Mouse (Mus musculus): Measurements from ENCODE around the gene Tspan1. TPM values are rescaled to one million over a fixed set of nuclear protein-coding genes. Genes with fewer than 3 reads are reported as not detected.

Gene Tspan1
- total RNA-seq, 1 experiment from 2014 or later = not detected

DNA sequence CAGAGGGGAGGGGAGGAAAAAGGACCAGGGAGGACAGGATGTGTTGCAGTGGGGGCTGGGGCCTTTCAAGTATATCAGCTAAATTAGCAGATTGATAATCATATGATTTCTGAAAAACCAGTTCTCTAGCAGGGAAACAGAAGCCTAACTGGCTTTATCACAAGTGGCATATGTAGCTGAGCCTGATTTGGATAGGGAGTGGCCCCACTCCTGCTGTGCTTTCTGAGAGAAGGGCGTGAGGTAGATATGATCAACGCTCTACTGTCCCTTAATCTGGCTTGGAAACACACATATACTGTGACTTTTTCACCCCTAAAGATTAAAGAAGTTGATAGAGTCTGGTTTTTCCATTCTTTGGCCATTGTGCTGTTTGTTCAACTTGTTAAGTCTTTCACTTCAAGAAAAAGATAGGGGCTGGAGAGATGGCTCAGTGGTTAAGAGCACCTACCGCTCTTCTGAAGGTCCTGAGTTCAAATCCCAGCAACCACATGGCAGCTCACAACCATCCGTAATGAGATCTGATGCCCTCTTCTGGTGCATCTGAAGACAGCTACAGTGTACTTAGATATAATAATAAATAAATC, 41.5 kb downstream of the Tspan1 start:
- no peak for DNase-seq

DNA sequence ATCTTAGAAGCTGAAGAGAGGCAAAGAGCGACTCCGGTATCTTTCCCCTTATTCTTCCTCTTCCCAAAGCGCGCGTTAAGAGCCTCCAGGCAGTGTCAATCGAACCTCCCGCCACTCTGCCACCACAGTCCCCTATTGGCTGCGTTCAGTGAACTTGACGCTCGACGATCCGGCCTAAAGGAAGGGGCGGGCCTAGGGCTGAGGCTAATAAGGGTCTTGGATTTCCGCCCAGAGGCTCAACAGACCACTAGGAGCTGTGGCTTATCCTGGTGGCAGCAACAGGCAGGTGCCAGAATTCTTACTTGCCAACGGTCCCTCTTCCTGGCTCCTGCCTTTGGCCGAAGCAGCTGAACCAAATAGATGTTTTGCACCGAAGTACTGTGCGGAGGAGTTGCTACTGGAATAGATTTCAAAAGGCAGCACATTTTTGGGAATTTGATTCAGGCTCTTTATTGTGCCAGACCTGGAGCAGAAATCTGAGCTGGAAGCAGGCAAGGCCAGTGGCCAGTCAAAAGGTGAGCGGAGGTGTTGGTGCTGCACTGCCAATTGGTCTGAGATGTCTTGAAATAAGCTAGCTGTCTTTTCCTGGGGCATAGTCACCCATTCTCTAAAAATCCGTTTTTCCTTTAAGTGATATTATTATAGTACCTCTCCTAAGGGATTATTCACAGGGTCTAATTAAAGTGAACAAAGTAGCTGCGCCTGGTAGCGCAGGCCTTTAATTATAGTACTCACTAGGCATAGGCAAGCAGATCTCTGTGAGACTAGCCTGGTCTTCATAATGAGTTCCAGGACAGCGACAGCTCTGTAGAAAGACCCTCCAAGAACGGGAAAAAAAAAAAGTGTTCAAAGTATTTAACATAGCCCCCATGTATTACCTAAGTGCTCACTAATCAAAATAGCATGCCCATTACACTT, 43.5 kb downstream of the Tspan1 start, which contains the start of the genes Rad54l and Pomgnt1:
Gene Rad54l, minus strand, starts transcription at position 89 of the 918 bp plus-strand sequence.
Gene Pomgnt1, plus strand, starts transcription at position 239 of the 918 bp plus-strand sequence.
- peak; percentile 77 for DNase-seq

DNA sequence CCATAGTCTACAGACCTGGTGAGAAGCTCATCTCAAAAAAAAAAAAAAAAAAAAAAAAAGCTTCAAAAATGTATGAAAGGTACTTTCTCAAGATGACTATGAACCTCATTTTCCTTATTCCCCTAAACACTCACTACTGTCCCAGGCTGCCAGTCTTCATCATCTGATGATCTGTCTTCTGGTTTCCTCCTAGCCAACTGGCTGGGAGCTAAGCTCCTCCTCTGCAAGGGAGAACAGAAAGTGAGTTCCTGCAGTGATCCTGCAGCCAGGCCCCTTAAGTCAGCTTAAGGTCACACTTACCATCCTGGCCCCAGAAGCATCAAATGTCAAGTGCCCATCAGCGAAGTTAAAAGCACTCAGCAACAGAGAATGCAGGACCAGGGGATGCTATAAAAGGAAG, 44.6 kb downstream of the Tspan1 start:
- no peak for DNase-seq

Other genes with a start within 250 kb of the Tspan1 start
- gene Dmbx1, start 227.7 kb downstream of the Tspan1 start, total RNA-seq (2021) = not detected in 2 replicates
- 3.6 and 4.2 TPM in 2 replicates for gene Faah, start 149.7 kb downstream of the Tspan1 start, total RNA-seq (2021)
- 29.0 and 29.3 TPM in 2 replicates for gene Nsun4, start 113.7 kb downstream of the Tspan1 start, total RNA-seq (2021)
- 491 and 520 TPM in 2 replicates for gene Uqcrh, start 92.5 kb downstream of the Tspan1 start, total RNA-seq (2021)
- gene Lrrc41, start 92.3 kb downstream of the Tspan1 start, total RNA-seq (2021) = 55.5 and 62.9 TPM in 2 replicates
- 2.9 and 3.9 TPM in 2 replicates for gene Rad54l, start 43.9 kb downstream of the Tspan1 start, total RNA-seq (2021)
- 64.0 and 65.8 TPM in 2 replicates for gene Pomgnt1, start 43.8 kb downstream of the Tspan1 start, total RNA-seq (2021)
- 7.6 and 8.2 TPM in 2 replicates for gene Lurap1, start 16.3 kb downstream of the Tspan1 start, total RNA-seq (2021)
- gene 1700042G07Rik, start 5.8 kb upstream of the Tspan1 start, total RNA-seq (2021) = not detected in 2 replicates
- gene Gm49337, start 5.8 kb upstream of the Tspan1 start, total RNA-seq (2021) = not detected in 2 replicates
- gene Pik3r3, start 54.0 kb upstream of the Tspan1 start, total RNA-seq (2021) = 16.8 and 17.7 TPM in 2 replicates